9 mouse cellular contexts compared by ENCODE assay signal in genomic region chr1:168245539-168245938, GRCm38 (mm10).
DNase-seq lines count a peak whose midpoint lies in the region; ATAC-seq and TF ChIP-seq lines count a peak whose summit lies in the region.
"Had no signal": no experiment of that assay in that cellular context is flagged by ENCODE, and none has a peak within 500 bp of the region (broad histone marks: within the 10 kb centered on the region; RNA-seq: fewer than 3 reads in every experiment).

No protein-coding gene starts in this region.

- H3K27ac ChIP-seq in gastrocnemius, adult 2 months: no peak overlapping the region
- H3K27ac ChIP-seq in neural tube, embryonic 11.5 days (ENCODE audit: low read depth, low read length): no peak overlapping the region
- H3K27ac ChIP-seq in hindbrain, embryonic 15.5 days (replicated peaks): peak overlapping the region; percentile 34; the same call in 1 of the 2 replicates
- H3K27ac ChIP-seq in neural tube, embryonic 13.5 days (replicated peaks): no peak overlapping the region; the same call in 1 of the 2 replicates
- H3K27ac ChIP-seq: intestine, embryonic 15.5 days had no signal

- no peaks in the 10 kb centered on the region for H3K36me3 ChIP-seq in neural tube, embryonic 11.5 days (ENCODE audit: control insufficient read depth, insufficient read depth, low read length)
- H3K36me3 ChIP-seq in hindbrain, embryonic 15.5 days: no peaks in the 10 kb centered on the region
- H3K36me3 ChIP-seq in neural tube, embryonic 13.5 days: no peaks in the 10 kb centered on the region
- H3K36me3 ChIP-seq: intestine, embryonic 15.5 days had no signal

- intact Hi-C loops in gastrocnemius, adult 2 months (cut with DNase I): no loop called here
- intact Hi-C loops in gastrocnemius, postnatal 14 days (cut with DNase I; ENCODE audit: low total_unique reads): no loop called here

- H3K4me3 ChIP-seq in gastrocnemius, adult 2 months: no peak overlapping the region
- H3K4me3 ChIP-seq in neural tube, embryonic 11.5 days (ENCODE audit: low read depth, low read length): no peak overlapping the region
- no peak overlapping the region for H3K4me3 ChIP-seq in hindbrain, embryonic 15.5 days
- H3K4me3 ChIP-seq in neural tube, embryonic 13.5 days: no peak overlapping the region
- H3K4me3 ChIP-seq: intestine, embryonic 15.5 days had no signal

- DNase-seq in gastrocnemius, adult 2 months: peak; percentile 36
- DNase-seq in gastrocnemius, postnatal 14 days: no peak
- peak; percentile 25 for DNase-seq in neural tube, embryonic 11.5 days (ENCODE audit: low spot score)
- no peak for DNase-seq in neural tube, embryonic 10.5 days (ENCODE audit: extremely low spot score, low spot score)
- DNase-seq in urinary bladder, postnatal 14 days (ENCODE audit: low spot score): no peak

- no peak for TF ChIP-seq CTCF in gastrocnemius, adult 2 months (IDR thresholded peaks at IDR 0.05)

- H3K9ac ChIP-seq in neural tube, embryonic 11.5 days (ENCODE audit: low read length): no peak overlapping the region
- no peak overlapping the region for H3K9ac ChIP-seq in hindbrain, embryonic 15.5 days
- no peak overlapping the region for H3K9ac ChIP-seq in neural tube, embryonic 13.5 days
- H3K9ac ChIP-seq: intestine, embryonic 15.5 days had no signal

- H3K27me3 ChIP-seq in neural tube, embryonic 11.5 days (ENCODE audit: control insufficient read depth, insufficient read depth, low read length): no peaks in the 10 kb centered on the region
- H3K27me3 ChIP-seq in hindbrain, embryonic 15.5 days: no peaks in the 10 kb centered on the region
- H3K27me3 ChIP-seq in neural tube, embryonic 13.5 days: no peaks in the 10 kb centered on the region; the same call in 1 of the 2 replicates
- H3K27me3 ChIP-seq: intestine, embryonic 15.5 days had no signal

- no peak overlapping the region for H3K4me2 ChIP-seq in neural tube, embryonic 11.5 days (ENCODE audit: low read depth)
- peak overlapping the region; percentile 14; the same call in 1 of the 2 replicates for H3K4me2 ChIP-seq in hindbrain, embryonic 15.5 days
- 0 out of 2 replicates have a peak overlapping the region, but pooled peaks have one; percentile 2 for H3K4me2 ChIP-seq in neural tube, embryonic 13.5 days
- H3K4me2 ChIP-seq: intestine, embryonic 15.5 days had no signal

- peaks cover 23% of the 10 kb centered on the region for H3K4me1 ChIP-seq in neural tube, embryonic 11.5 days (ENCODE audit: control insufficient read depth, insufficient read depth, low read length)
- peaks cover 64% of the 10 kb centered on the region for H3K4me1 ChIP-seq in hindbrain, embryonic 15.5 days (replicated peaks)
- peaks cover 76% of the 10 kb centered on the region for H3K4me1 ChIP-seq in neural tube, embryonic 13.5 days (replicated peaks)

- H3K9me3 ChIP-seq in neural tube, embryonic 11.5 days (ENCODE audit: control insufficient read depth, low read length): no peaks in the 10 kb centered on the region
- H3K9me3 ChIP-seq in hindbrain, embryonic 15.5 days: no peaks in the 10 kb centered on the region
- H3K9me3 ChIP-seq in neural tube, embryonic 13.5 days: no peaks in the 10 kb centered on the region
- H3K9me3 ChIP-seq: intestine, embryonic 15.5 days had no signal

- WGBS in neural tube, embryonic 11.5 days: 74% methylated on average over 5 of the region's 5 CpGs
- WGBS in hindbrain, embryonic 15.5 days: 23% methylated on average over 5 of the region's 5 CpGs
- 36% methylated on average over 5 of the region's 5 CpGs for WGBS in neural tube, embryonic 13.5 days

- no peak for ATAC-seq in neural tube, embryonic 11.5 days (ENCODE audit: insufficient read depth, low FRiP score, low TSS enrichment)
- ATAC-seq in hindbrain, embryonic 15.5 days (ENCODE audit: low FRiP score, low read depth): peak; percentile 51; the same call in 1 of the 2 replicates
- ATAC-seq in neural tube, embryonic 13.5 days (ENCODE audit: low read depth): peak; percentile 67; the same call in 1 of the 2 replicates
- ATAC-seq in erythroid progenitor cell, adult 5-6 weeks (replicated peaks; ENCODE audit: low FRiP score, poor library complexity, severe bottlenecking): no peak
- ATAC-seq: intestine, embryonic 15.5 days had no signal

Comparison
In these comparisons a context has a peak if more than half of its experiments do, and no peak if none do; other contexts are left out.
1. DNase-seq: peak in gastrocnemius, adult 2 months (single experiment) and neural tube, embryonic 11.5 days (single experiment); none in gastrocnemius, postnatal 14 days (single experiment), neural tube, embryonic 10.5 days (single experiment) and urinary bladder, postnatal 14 days (single experiment).
2. ATAC-seq: peak in hindbrain, embryonic 15.5 days (single experiment) and neural tube, embryonic 13.5 days (single experiment); none in neural tube, embryonic 11.5 days (single experiment) and erythroid progenitor cell, adult 5-6 weeks (single experiment).